Mouse (Mus musculus) spleen, adult 18-20 months (tissue): ENCODE results near the gene Rpl13.
A peak's percentile ranks its signal among the peaks of the same experiment; 100 is the strongest.

Source experiments
- DNase-seq, 2 experiments: peaks; one replicate each; pipeline ENCODE4 v3.0.0; 2022; ENCODE audit warnings: mixed read lengths in 2 of 2

The Rpl13 gene

GRCm38 (mm10) chr8:123101735-123102685 is at the start of gene Rpl13:
Gene Rpl13 (plus strand): TSS chr8:123102350.
- peak; percentile 92 to 93 for DNase-seq

- no peak for DNase-seq
Measured at GRCm38 (mm10) chr8:123062721-123063120, 39.4 kb upstream of the Rpl13 start, which contains the start of gene Spg7. Gene Spg7 (plus strand): TSS chr8:123062942.

- no peak for DNase-seq
Measured at GRCm38 (mm10) chr8:123064072-123064471, 38.1 kb upstream of the Rpl13 start.

- DNase-seq, result peak in 1 of 2 experiments; percentile 30
Measured at GRCm38 (mm10) chr8:123064809-123065213, 37.3 kb upstream of the Rpl13 start.

- DNase-seq, result peak; percentile 91 to 93
Measured at GRCm38 (mm10) chr8:123065214-123066100, 36.7 kb upstream of the Rpl13 start.

GRCm38 (mm10) chr8:123066101-123066683 is 36.0 kb upstream of the Rpl13 start:
- DNase-seq, result no peak

GRCm38 (mm10) chr8:123071176-123071575 is 31.0 kb upstream of the Rpl13 start:
- no peak for DNase-seq

GRCm38 (mm10) chr8:123077213-123077612 is 24.9 kb upstream of the Rpl13 start:
- DNase-seq, result no peak

- DNase-seq, result no peak
Measured at GRCm38 (mm10) chr8:123082993-123083392, 19.2 kb upstream of the Rpl13 start.

- no peak for DNase-seq
Measured at GRCm38 (mm10) chr8:123083610-123084009, 18.5 kb upstream of the Rpl13 start.

- DNase-seq, result no peak
Measured at GRCm38 (mm10) chr8:123087289-123087688, 14.9 kb upstream of the Rpl13 start.

- DNase-seq, result no peak
Measured at GRCm38 (mm10) chr8:123097216-123097615, 4.9 kb upstream of the Rpl13 start.

- peak in 1 of 2 experiments; percentile 25 for DNase-seq
Measured at GRCm38 (mm10) chr8:123097786-123098584, 4.2 kb upstream of the Rpl13 start.

- DNase-seq, result no peak
Measured at GRCm38 (mm10) chr8:123100288-123100687, 1.9 kb upstream of the Rpl13 start.

- no peak for DNase-seq
Measured at GRCm38 (mm10) chr8:123101244-123101643, 906 bp upstream of the Rpl13 start.

- peak in 1 of 2 experiments; percentile 11 for DNase-seq
Measured at GRCm38 (mm10) chr8:123102855-123103254, 705 bp downstream of the Rpl13 start.

- no peak for DNase-seq
Measured at GRCm38 (mm10) chr8:123103285-123103684, 1.1 kb downstream of the Rpl13 start.

- no peak for DNase-seq
Measured at GRCm38 (mm10) chr8:123104046-123104767, 2.1 kb downstream of the Rpl13 start.

GRCm38 (mm10) chr8:123105553-123106326 is 3.6 kb downstream of the Rpl13 start:
- DNase-seq, result no peak

- DNase-seq, result no peak
Measured at GRCm38 (mm10) chr8:123106531-123106930, 4.4 kb downstream of the Rpl13 start.
